21 mouse cellular contexts compared by ENCODE assay signal in genomic region chr11:80295066-80295465, GRCm38 (mm10). TPM values are rescaled to one million over a fixed set of nuclear protein-coding genes. Genes with fewer than 3 reads are reported as not detected.
DNase-seq lines count a peak whose midpoint lies in the region; ATAC-seq lines count a peak whose summit lies in the region.
"Had no signal": no experiment of that assay in that cellular context is flagged by ENCODE, and none has a peak within 500 bp of the region (broad histone marks: within the 10 kb centered on the region; RNA-seq: fewer than 3 reads in every experiment).

No protein-coding gene starts in this region.

- H3K4me1 ChIP-seq in hindbrain, embryonic 13.5 days (replicated peaks), result peaks cover 56% of the 10 kb centered on the region
- peaks cover 33% of the 10 kb centered on the region for H3K4me1 ChIP-seq in hindbrain, embryonic 12.5 days
- peaks cover 13% of the 10 kb centered on the region for H3K4me1 ChIP-seq in lung, embryonic 16.5 days (replicated peaks; ENCODE audit: control insufficient read depth, insufficient read depth, low read length)
- H3K4me1 ChIP-seq in intestine, embryonic 15.5 days (replicated peaks), result peaks cover 7% of the 10 kb centered on the region; the same call in 1 of the 2 replicates

- H3K4me3 ChIP-seq in hindbrain, embryonic 13.5 days, result no peak overlapping the region
- H3K4me3 ChIP-seq in hindbrain, embryonic 12.5 days, result no peak overlapping the region
- H3K4me3 ChIP-seq in lung, embryonic 16.5 days (ENCODE audit: low read length), result no peak overlapping the region
- H3K4me3 ChIP-seq in intestine, embryonic 15.5 days (replicated peaks), result no peak overlapping the region
- H3K4me3 ChIP-seq: gastrocnemius, adult 2 months; hindbrain, embryonic 10.5 days; midbrain, embryonic 10.5 days had no signal

- no peak overlapping the region for H3K4me2 ChIP-seq in hindbrain, embryonic 13.5 days
- no peak overlapping the region for H3K4me2 ChIP-seq in hindbrain, embryonic 12.5 days (replicated peaks)
- no peak overlapping the region for H3K4me2 ChIP-seq in lung, embryonic 16.5 days (ENCODE audit: low read depth, low read length)
- no peak overlapping the region for H3K4me2 ChIP-seq in intestine, embryonic 15.5 days (replicated peaks)

- no peaks in the 10 kb centered on the region for H3K9me3 ChIP-seq in hindbrain, embryonic 13.5 days
- H3K9me3 ChIP-seq in hindbrain, embryonic 12.5 days (replicated peaks), result no peaks in the 10 kb centered on the region
- no peaks in the 10 kb centered on the region for H3K9me3 ChIP-seq in lung, embryonic 16.5 days (ENCODE audit: control insufficient read depth, low read length)
- H3K9me3 ChIP-seq in intestine, embryonic 15.5 days, result no peaks in the 10 kb centered on the region

- H3K27ac ChIP-seq in hindbrain, embryonic 13.5 days, result 0 out of 2 replicates have a peak overlapping the region, but pooled peaks have one; percentile 24
- no peak overlapping the region for H3K27ac ChIP-seq in hindbrain, embryonic 12.5 days
- H3K27ac ChIP-seq in lung, embryonic 16.5 days (ENCODE audit: low read length), result no peak overlapping the region
- H3K27ac ChIP-seq in intestine, embryonic 15.5 days, result no peak overlapping the region
- H3K27ac ChIP-seq: gastrocnemius, adult 2 months; hindbrain, embryonic 10.5 days; liver, embryonic 14.5 days; midbrain, embryonic 10.5 days had no signal

- no peak for DNase-seq in lung, adult 18-20 months
- DNase-seq in R1 (ENCODE audit: low read depth, low spot score), result peak; percentile 41
- DNase-seq in gonadal fat pad, adult 2 months (ENCODE audit: low read depth), result peak; percentile 33
- no peak for DNase-seq in urinary bladder, postnatal 14 days (ENCODE audit: low spot score)
- DNase-seq: adrenal gland, postnatal 14 days; cerebellum, adult 8-10 months; gastrocnemius, adult 2 months; layer of hippocampus, postnatal 36 days; left cerebral cortex, postnatal 4 days; retina, postnatal 1 day; right cerebral cortex, postnatal 4 days; thymus, postnatal 14 days had no signal

- whole genome bisulfite sequencing in hindbrain, embryonic 13.5 days, result 25% methylated on average over 9 of the region's 9 CpGs
- WGBS in hindbrain, embryonic 12.5 days, result 22% methylated on average over 9 of the region's 9 CpGs
- 13% methylated on average over 9 of the region's 9 CpGs for WGBS in lung, embryonic 16.5 days
- WGBS in intestine, embryonic 15.5 days, result 13% methylated on average over 9 of the region's 9 CpGs

- no peak overlapping the region for H3K9ac ChIP-seq in hindbrain, embryonic 13.5 days
- H3K9ac ChIP-seq in hindbrain, embryonic 12.5 days, result no peak overlapping the region
- no peak overlapping the region for H3K9ac ChIP-seq in lung, embryonic 16.5 days (ENCODE audit: low read length)
- no peak overlapping the region for H3K9ac ChIP-seq in intestine, embryonic 15.5 days
- H3K9ac ChIP-seq: liver, embryonic 14.5 days had no signal

- peaks cover 17% of the 10 kb centered on the region for H3K27me3 ChIP-seq in hindbrain, embryonic 13.5 days
- peaks cover 27% of the 10 kb centered on the region for H3K27me3 ChIP-seq in hindbrain, embryonic 12.5 days
- peaks cover 20% of the 10 kb centered on the region for H3K27me3 ChIP-seq in lung, embryonic 16.5 days (ENCODE audit: control insufficient read depth, insufficient read depth, low read depth, low read length)
- H3K27me3 ChIP-seq in intestine, embryonic 15.5 days (replicated peaks), result peaks cover 24% of the 10 kb centered on the region

- ATAC-seq in hindbrain, embryonic 13.5 days (ENCODE audit: low FRiP score), result no peak
- ATAC-seq in hindbrain, embryonic 12.5 days (ENCODE audit: low FRiP score), result no peak
- peak; percentile 31; the same call in 1 of the 2 replicates for ATAC-seq in lung, embryonic 16.5 days (ENCODE audit: low read depth)
- ATAC-seq in intestine, embryonic 15.5 days, result no peak
- ATAC-seq: forebrain, embryonic 16.5 days; intestine, embryonic 16.5 days had no signal

- H3K36me3 ChIP-seq in hindbrain, embryonic 13.5 days, result no peaks in the 10 kb centered on the region
- H3K36me3 ChIP-seq in hindbrain, embryonic 12.5 days, result no peaks in the 10 kb centered on the region
- H3K36me3 ChIP-seq in lung, embryonic 16.5 days (ENCODE audit: control insufficient read depth, insufficient read depth, low read length), result no peaks in the 10 kb centered on the region
- H3K36me3 ChIP-seq in intestine, embryonic 15.5 days, result no peaks in the 10 kb centered on the region
- H3K36me3 ChIP-seq: hindbrain, embryonic 10.5 days; midbrain, embryonic 10.5 days had no signal

RNA-seq across cellular contexts. Expression of gene Rhbdl3, which starts 5.6 kb away (rescaled TPM):
- polyA plus RNA-seq in hindbrain, embryonic 13.5 days (2015; fragmentation: Nextera tagmentation; extraction: Ambion mirVana), result 14.0 and 16.0 TPM in 2 replicates
- 28.4 and 32.3 TPM in 2 replicates for polyA plus RNA-seq in hindbrain, embryonic 12.5 days (2016; fragmentation: Nextera tagmentation; extraction: Ambion mirVana)
- polyA plus RNA-seq in lung, embryonic 16.5 days (2015; fragmentation: Nextera tagmentation; extraction: Ambion mirVana), result 1.5 and 1.7 TPM in 2 replicates
- polyA plus RNA-seq in gonadal fat pad, adult 2 months (2012; rRNA removed), result 8.3 and 8.5 TPM in 2 replicates
- 2.2 and 3.1 TPM in 2 replicates for polyA plus RNA-seq in intestine, embryonic 15.5 days (2015; fragmentation: Nextera tagmentation; extraction: Ambion mirVana)

Comparison
In these comparisons a context has a peak if more than half of its experiments do, and no peak if none do; other contexts are left out.
1. DNase-seq: peak in R1 (single experiment) and gonadal fat pad, adult 2 months (single experiment); none in lung, adult 18-20 months (0 of 2) and urinary bladder, postnatal 14 days (single experiment).